Mouse (Mus musculus) hindbrain, embryonic 14.5 days (tissue): ENCODE results near the gene Bub3. TPM values are rescaled to one million over a fixed set of nuclear protein-coding genes. Genes with fewer than 3 reads are reported as not detected.

Experiments
- ATAC-seq: fragments of 200-750 bp; cut with Nextera tagmentation; 2 replicates; pipeline ENCODE4 v1.8.0; 2017; ENCODE audit warnings: moderate number of reproducible peaks, mild to moderate bottlenecking, moderate TSS enrichment, moderate library complexity; ENCODE audit not compliant: low FRiP score
- DNase-seq: peaks from one replicate; pipeline ENCODE4 v3.0.0-alpha.2; 2015; ENCODE audit warnings: low spot score
- H3K27ac ChIP-seq: fragments of 300-500 bp; sonication (generic); 2 replicates; pipeline ENCODE4 v1.5.1; 2014; ENCODE audit warnings: mild to moderate bottlenecking, moderate library complexity
- H3K27me3 ChIP-seq: fragments of 300-500 bp; sonication (generic); 2 replicates; pipeline ENCODE4 v1.6.1; 2014; ENCODE audit warnings: mild to moderate bottlenecking, low read length, mixed read lengths; ENCODE audit not compliant: control insufficient read depth, insufficient read depth
- H3K36me3 ChIP-seq: fragments of 300-500 bp; sonication (generic); replicated peaks from 2 replicates; pipeline ENCODE4 v1.6.1; 2014; ENCODE audit not compliant: control insufficient read depth, insufficient read depth
- H3K4me1 ChIP-seq: fragments of 300-500 bp; sonication (generic); replicated peaks from 2 replicates; pipeline ENCODE4 v1.6.1; 2014; ENCODE audit warnings: antibody characterized with exemption, low read length, mixed read lengths; ENCODE audit not compliant: control insufficient read depth, insufficient read depth
- H3K4me2 ChIP-seq: fragments of 300-500 bp; sonication (generic); replicated peaks from 2 replicates; pipeline ENCODE4 v1.6.1; 2014; ENCODE audit warnings: mild to moderate bottlenecking, moderate library complexity
- H3K4me3 ChIP-seq: fragments of 300-500 bp; sonication (generic); replicated peaks from 2 replicates; pipeline ENCODE4 v1.5.1; 2014; ENCODE audit warnings: mild to moderate bottlenecking, low read length
- H3K9ac ChIP-seq: fragments of 300-500 bp; sonication (generic); 2 replicates; pipeline ENCODE4 v1.6.1; 2014
- H3K9me3 ChIP-seq: fragments of 300-500 bp; sonication (generic); 2 replicates; pipeline ENCODE4 v1.6.1; 2016; ENCODE audit warnings: low read length; ENCODE audit not compliant: control insufficient read depth
- WGBS: fragments of 180-500 bp; shearing (Covaris S2); extraction: QIAGEN DNeasy Blood & Tissue Kit; methylation state at CpG from one replicate; pipeline ENCODE4 v1.1.7; 2014; 5-methylcytosine and 5-hydroxymethylcytosine counted together
- polyA plus RNA-seq: library from polyadenylated mRNA; unstranded; fragments of >200 nt; fragmentation: Nextera tagmentation; extraction: Ambion mirVana; gene quantifications from 2 replicates; pipeline ENCODE4 v1.2.1, GENCODE M21; 2014

The Bub3 gene
- polyA plus RNA-seq, 1 experiment from 2014 or later: 158 TPM

DNA sequence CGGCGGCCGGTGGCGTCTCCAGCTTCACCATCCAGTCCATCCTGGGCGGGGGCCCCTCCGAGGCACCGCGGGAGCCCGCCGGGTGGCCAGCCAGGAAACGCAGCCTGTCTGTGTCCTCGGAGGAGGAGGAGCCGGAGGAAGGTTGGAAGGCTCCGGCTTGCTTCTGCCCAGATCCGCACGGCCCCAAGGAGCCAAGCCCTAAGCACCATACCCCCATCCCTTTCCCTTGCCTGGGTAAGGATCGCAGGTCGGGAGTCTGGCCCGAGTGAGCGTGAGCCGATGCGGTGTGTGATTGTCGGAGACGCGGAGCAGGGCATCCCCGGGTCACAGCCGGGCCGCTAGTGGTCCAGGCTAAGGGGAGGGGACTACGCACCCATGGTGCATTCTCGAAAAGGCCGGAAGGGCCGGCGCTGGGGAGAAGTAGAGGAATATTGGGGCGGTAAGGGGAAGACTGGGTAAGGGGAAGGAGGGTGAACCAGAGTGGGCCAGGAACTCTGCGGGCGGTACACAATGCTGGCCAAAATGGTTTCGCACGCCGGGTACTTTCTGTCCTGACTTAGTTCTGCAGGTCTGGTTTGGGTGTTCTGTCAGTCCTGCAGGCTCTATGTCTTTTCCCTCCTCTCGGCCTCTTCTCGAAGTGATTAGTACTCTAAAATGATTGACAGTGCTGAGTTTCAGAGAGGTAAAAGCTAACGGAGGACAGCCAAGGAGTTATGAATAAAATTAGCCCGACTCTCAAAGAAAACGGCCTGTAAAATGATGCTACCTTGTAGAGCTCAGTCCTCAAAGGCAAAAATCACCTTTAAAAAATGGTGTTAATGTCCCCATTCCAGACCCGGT, 5.5 kb upstream of the Bub3 start:
- H3K4me2 ChIP-seq: peak overlapping the region; percentile 43
- peak overlapping the region; percentile 25 for H3K4me3 ChIP-seq
- H3K9ac ChIP-seq: peak overlapping the region; percentile 33; the same call in 1 of the 2 replicates
- under 1% methylated on average over 45 of the region's 45 CpGs for WGBS
- no peaks in the 10 kb centered on the region for H3K9me3 ChIP-seq
- no peaks in the 10 kb centered on the region; the same call in 1 of the 2 replicates for H3K4me1 ChIP-seq
- H3K36me3 ChIP-seq: no peaks in the 10 kb centered on the region
- peak overlapping the region; percentile 33; the same call in 1 of the 2 replicates for H3K27ac ChIP-seq
- ATAC-seq (peak; percentile 49; the same call in 1 of the 2 replicates), DNase-seq (no peak)
- peaks cover 97% of the 10 kb centered on the region for H3K27me3 ChIP-seq

DNA sequence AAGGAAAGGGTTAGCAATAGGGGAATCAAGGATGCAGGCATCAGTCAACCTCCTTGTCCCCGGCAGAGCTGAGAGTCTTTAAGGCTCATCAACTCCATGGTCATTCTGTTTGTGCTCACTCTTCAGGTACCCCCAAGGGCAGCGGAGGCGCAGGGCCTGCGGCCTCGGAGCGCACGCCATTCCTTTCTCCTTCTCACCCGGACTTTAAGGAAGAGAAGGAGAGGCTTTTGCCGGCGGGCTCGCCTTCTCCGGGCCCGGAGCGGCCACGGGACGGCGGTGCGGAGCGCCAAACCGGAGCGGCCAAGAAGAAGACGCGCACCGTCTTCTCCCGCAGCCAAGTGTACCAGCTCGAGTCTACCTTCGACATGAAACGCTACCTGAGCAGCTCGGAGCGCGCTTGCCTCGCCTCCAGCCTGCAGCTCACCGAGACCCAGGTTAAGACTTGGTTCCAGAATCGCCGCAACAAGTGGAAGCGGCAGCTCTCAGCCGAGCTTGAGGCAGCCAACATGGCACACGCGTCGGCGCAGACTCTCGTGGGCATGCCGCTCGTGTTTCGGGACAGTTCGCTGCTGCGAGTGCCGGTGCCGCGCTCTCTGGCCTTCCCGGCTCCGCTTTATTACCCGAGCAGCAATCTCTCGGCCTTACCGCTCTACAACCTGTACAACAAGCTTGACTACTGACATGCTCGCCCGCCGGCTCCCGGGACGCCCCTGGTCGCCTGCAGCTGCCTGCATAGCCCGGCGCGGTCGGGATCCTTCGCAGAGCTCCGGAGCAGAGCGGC, 4.5 kb upstream of the Bub3 start:
- Histone ChIP-seq H3K27me3 (peaks cover 87% of the 10 kb centered on the region), H3K4me2 (peak overlapping the region; percentile 0)
- WGBS: under 1% methylated on average over 68 of the region's 68 CpGs

DNA sequence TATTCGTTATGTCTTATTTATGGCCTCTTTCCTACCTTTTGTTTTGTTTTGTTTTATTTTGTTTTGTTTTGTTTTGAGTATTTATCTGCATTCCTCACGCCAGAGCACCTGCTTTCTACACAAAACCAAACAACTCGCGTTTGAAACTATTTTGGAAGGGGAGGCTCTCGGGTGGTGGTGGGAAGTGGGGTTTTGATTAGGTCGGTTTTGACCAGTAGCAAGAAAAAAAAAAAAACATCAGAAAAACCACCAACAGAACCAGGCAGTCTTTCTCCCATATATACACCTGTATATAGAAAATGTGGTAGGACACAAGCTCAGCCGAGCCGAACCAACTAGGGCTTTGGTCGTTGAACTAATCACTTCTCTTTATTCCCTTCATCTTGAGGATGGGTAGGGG, 3.9 kb upstream of the Bub3 start:
- Histone ChIP-seq H3K4me2 (peak overlapping the region; percentile 0; the same call in 1 of the 2 replicates), H3K4me3 (peak overlapping the region; percentile 25), H3K9ac (no peak overlapping the region), H3K4me1 (peaks cover 4% of the 10 kb centered on the region), H3K9me3 (no peaks in the 10 kb centered on the region), H3K27me3 (peaks cover 81% of the 10 kb centered on the region), H3K27ac (no peak overlapping the region), H3K36me3 (no peaks in the 10 kb centered on the region)
- DNase-seq: no peak
- 2% methylated on average over 9 of the region's 9 CpGs for WGBS
- ATAC-seq: no peak

More for the DNA sequence above, 4.5 kb upstream of the Bub3 start:
- Histone ChIP-seq H3K9ac (0 out of 2 replicates have a peak overlapping the region, but pooled peaks have one; percentile 33), H3K4me1 (no peaks in the 10 kb centered on the region; the same call in 1 of the 2 replicates), H3K9me3 (no peaks in the 10 kb centered on the region), H3K36me3 (no peaks in the 10 kb centered on the region), H3K27ac (no peak overlapping the region; the same call in 1 of the 2 replicates), H3K4me3 (peak overlapping the region; percentile 25)
- ATAC-seq (no peak), DNase-seq (no peak)

DNA sequence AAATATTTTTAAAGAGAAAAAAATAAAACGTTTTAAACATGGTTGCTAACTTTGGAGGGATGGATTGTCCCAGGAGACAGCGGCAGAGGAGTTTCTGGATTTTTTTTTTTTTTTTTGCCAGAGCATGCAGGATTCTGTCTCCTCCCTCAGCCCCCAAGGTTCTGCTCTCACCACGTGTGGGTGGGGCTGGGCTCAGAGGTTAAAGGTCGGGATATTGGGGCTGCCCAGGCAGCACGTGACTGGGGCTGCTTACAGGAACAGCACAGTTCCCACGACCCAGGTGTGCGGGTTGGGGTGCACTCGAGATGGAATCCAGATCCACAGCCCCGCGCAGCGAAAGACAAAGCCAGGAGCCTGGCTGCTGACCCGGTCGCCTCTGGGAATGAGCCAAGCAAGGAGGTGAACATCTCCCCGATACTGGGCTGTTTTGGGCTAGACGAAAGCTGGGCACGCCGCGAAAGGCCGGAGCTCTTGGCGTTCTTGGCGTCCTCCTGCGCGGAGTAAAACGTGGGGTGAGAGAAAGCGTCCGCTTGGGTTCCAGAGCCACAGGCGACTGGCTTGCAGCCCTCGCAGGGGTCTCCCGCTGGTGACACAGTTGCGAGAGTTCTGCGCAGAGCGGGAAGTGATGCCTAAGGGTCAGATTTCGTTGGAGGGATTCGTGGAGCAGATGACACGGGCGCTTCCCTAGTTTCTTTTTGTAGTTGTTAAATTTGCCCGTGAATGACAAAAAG, 3.3 kb upstream of the Bub3 start:
- DNase-seq (no peak), ATAC-seq (no peak)
- Histone ChIP-seq H3K4me2 (peak overlapping the region; percentile 11), H3K27me3 (peaks cover 75% of the 10 kb centered on the region), H3K27ac (no peak overlapping the region), H3K4me1 (peaks cover 9% of the 10 kb centered on the region), H3K4me3 (peak overlapping the region; percentile 3; the same call in 1 of the 2 replicates), H3K9me3 (no peaks in the 10 kb centered on the region), H3K36me3 (no peaks in the 10 kb centered on the region), H3K9ac (no peak overlapping the region)
- under 1% methylated on average over 37 of the region's 37 CpGs for WGBS

DNA sequence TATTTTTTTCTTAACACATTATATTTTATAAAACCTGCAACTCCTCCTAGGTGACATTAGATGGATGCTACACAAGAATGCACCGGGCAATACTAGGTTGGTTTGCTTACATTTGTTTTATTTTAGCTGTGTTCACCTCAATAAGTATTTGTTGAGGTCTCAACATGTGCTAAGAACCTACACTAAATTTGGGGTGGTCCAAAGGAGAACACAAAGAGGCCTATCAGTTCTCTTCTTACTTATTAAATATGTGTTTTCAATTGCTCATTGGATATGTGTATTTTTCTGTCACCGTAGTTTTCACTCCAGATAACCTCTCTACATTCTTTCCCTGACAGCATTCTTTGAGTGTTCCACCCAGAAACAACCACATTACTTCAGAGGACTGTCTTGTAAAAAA, 2.3 kb upstream of the Bub3 start:
- Histone ChIP-seq H3K9ac (no peak overlapping the region), H3K36me3 (peaks cover 7% of the 10 kb centered on the region), H3K4me3 (no peak overlapping the region), H3K27me3 (peaks cover 65% of the 10 kb centered on the region), H3K4me1 (peaks cover 9% of the 10 kb centered on the region), H3K9me3 (no peaks in the 10 kb centered on the region), H3K27ac (no peak overlapping the region), H3K4me2 (no peak overlapping the region)
- no peak for DNase-seq
- 33% methylated on average over 2 of the region's 2 CpGs for WGBS
- no peak for ATAC-seq

DNA sequence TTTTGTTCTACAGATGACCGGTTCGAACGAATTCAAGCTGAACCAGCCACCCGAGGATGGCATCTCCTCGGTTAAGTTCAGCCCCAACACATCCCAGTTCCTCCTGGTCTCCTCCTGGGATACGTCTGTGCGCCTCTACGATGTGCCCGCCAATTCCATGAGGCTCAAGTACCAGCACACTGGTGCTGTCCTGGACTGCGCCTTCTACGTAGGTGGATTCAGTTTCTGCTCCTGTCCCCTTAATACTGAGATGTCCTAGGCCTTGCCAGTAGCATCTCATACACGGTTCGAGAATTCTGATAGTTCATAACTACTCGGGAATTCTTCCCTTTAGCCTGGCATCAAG, 648 bp downstream of the Bub3 start:
- Histone ChIP-seq H3K4me1 (peaks cover 9% of the 10 kb centered on the region), H3K27ac (peak overlapping the region; percentile 86), H3K36me3 (peaks cover 33% of the 10 kb centered on the region), H3K27me3 (peaks cover 37% of the 10 kb centered on the region), H3K9me3 (no peaks in the 10 kb centered on the region), H3K4me2 (peak overlapping the region; percentile 65), H3K9ac (peak overlapping the region; percentile 71), H3K4me3 (peak overlapping the region; percentile 54)
- DNase-seq (no peak), ATAC-seq (peak; percentile 49)
- under 1% methylated on average over 14 of the region's 14 CpGs for WGBS

DNA sequence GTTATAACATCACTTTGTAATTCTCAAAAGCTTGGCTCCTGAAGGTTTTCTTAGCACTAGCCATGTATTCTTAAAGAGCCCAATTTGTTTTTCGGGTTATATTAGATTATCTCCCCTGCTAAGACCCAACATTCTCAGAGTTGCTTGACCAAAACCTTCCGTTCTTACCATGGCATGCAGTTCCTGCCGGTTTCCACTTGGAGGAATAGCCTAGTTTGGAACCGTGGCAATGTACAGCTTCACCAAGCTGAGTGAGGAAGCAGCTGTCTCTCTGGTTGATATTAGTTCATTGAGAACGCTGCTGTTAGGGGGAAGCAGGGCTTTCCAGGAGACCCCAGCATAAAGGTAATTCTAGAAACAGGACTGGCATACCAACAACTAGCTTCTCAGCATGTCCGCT, 15.2 kb downstream of the Bub3 start:
- H3K27me3 ChIP-seq: no peaks in the 10 kb centered on the region
- peaks cover 36% of the 10 kb centered on the region for H3K36me3 ChIP-seq
- ATAC-seq (no peak), DNase-seq (no peak)
- no peak overlapping the region for H3K27ac ChIP-seq
- no peak overlapping the region for H3K9ac ChIP-seq
- WGBS: 77% methylated on average over 6 of the region's 6 CpGs
- no peaks in the 10 kb centered on the region for H3K4me1 ChIP-seq
- H3K9me3 ChIP-seq: no peaks in the 10 kb centered on the region
- no peak overlapping the region for H3K4me2 ChIP-seq
- no peak overlapping the region for H3K4me3 ChIP-seq

DNA sequence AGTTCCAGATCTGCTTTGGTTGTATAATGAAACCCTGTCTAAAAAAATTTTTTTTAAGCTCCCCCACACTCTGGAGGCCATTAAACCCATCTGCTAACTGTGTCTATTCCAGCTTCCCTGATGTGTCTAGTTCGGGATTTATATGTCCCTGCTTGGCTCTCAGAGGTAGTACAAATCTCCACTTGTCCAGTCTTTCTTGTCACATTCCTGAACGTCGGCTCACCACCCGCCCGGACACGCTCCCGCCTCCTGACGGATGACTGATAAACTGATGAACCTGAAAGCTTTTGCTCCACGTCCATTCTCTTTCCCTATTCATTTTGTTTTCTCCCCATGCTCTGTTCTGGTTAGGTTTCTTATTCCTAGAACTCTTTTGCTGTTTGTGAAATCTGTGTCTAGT, 22.2 kb downstream of the Bub3 start:
- Histone ChIP-seq H3K4me2 (no peak overlapping the region), H3K4me1 (no peaks in the 10 kb centered on the region), H3K27ac (no peak overlapping the region), H3K27me3 (no peaks in the 10 kb centered on the region; the same call in 1 of the 2 replicates), H3K36me3 (no peaks in the 10 kb centered on the region), H3K9me3 (no peaks in the 10 kb centered on the region), H3K4me3 (no peak overlapping the region), H3K9ac (no peak overlapping the region)
- DNase-seq (no peak), ATAC-seq (no peak)
- 59% methylated on average over 9 of the region's 9 CpGs for WGBS

DNA sequence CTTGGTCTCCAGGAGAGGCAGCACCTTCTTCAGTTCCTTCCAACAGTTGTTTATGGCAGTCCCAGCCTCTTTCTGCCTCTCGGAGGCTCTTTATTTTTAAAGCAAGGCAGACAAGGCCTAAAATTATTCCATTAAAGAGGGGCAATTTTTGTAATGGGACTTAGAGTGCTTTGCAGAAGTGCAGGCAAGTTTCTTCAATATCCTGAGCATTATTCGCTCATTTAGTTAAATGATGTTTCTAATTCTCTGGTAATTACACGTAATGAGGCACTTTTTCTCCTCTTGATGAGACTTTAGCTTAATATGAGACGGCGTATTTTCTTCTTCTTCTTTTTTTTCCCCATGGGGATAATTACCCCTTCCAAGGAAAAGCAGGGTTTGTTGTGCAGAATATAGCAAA, 25.5 kb downstream of the Bub3 start:
- Histone ChIP-seq H3K36me3 (no peaks in the 10 kb centered on the region), H3K9ac (no peak overlapping the region), H3K27me3 (no peaks in the 10 kb centered on the region; the same call in 1 of the 2 replicates), H3K9me3 (no peaks in the 10 kb centered on the region), H3K4me2 (no peak overlapping the region), H3K4me1 (no peaks in the 10 kb centered on the region), H3K4me3 (no peak overlapping the region), H3K27ac (no peak overlapping the region)
- WGBS: 76% methylated on average over 5 of the region's 5 CpGs
- ATAC-seq: no peak
- no peak for DNase-seq
